Mouse (Mus musculus) CH12.LX (cell line): Measurements from ENCODE around the gene Zfp74.

Source experiments
- CHD2 ChIP-seq: IDR thresholded peaks from 2 replicates; pipeline ENCODE4 v1.6.1; 2011; ENCODE audit warnings: low read length, improper control_type of control experiment
- CTCF ChIP-seq, 2 experiments: IDR thresholded peaks in 1 of 2; conservative IDR thresholded peaks in 1 of 2; 2 replicates each; pipeline ENCODE4 v1.5.1; 2011 to 2012; ENCODE audit warnings: low read depth in 2 of 2, low read length in 2 of 2, improper control_type of control experiment in 1 of 2, inconsistent platforms in 1 of 2, mild to moderate bottlenecking in 1 of 2, moderate library complexity in 1 of 2
- E2F4 ChIP-seq: IDR thresholded peaks from 2 replicates; pipeline ENCODE4 v1.6.1; 2011; ENCODE audit warnings: low read depth, low read length, improper control_type of control experiment; ENCODE audit not compliant: insufficient replicate concordance
- EP300 ChIP-seq: IDR thresholded peaks from 2 replicates; pipeline ENCODE4 v1.6.1; 2011; ENCODE audit warnings: low read length, improper control_type of control experiment
- MYC ChIP-seq: IDR thresholded peaks from 2 replicates; pipeline ENCODE4 v1.6.1; 2011; ENCODE audit warnings: low read depth, mild to moderate bottlenecking, improper control_type of control experiment, low read length
- NELFE ChIP-seq: IDR thresholded peaks from 2 replicates; pipeline ENCODE4 v1.6.1; 2011; ENCODE audit warnings: low read depth, low read length, improper control_type of control experiment
- NRF1 ChIP-seq: IDR thresholded peaks from 2 replicates; pipeline ENCODE4 v1.6.1; 2014; ENCODE audit warnings: low read depth, mild to moderate bottlenecking, inconsistent platforms, low read length, improper control_type of control experiment, moderate library complexity
- RAD21 ChIP-seq: IDR thresholded peaks from 2 replicates; pipeline ENCODE4 v1.6.1; 2011; ENCODE audit warnings: low read depth, mild to moderate bottlenecking, low read length, improper control_type of control experiment, moderate library complexity
- ZC3H11A ChIP-seq: IDR thresholded peaks from 2 replicates; pipeline ENCODE4 v1.6.1; 2012; ENCODE audit warnings: low read depth, mild to moderate bottlenecking, inconsistent platforms, low read length, improper control_type of control experiment

- TF ChIP-seq MYC, result 0 out of 2 replicates have a peak, but pooled peaks have one; percentile 20
- TF ChIP-seq CTCF (conservative IDR thresholded peaks at IDR 0.05 in 1 of 2, IDR thresholded peaks at IDR 0.05 in 1 of 2; ENCODE audit: low read depth in 2 of 2, low read length in 2 of 2), result no peak
- TF ChIP-seq EP300, result no peak
- no peak for TF ChIP-seq CHD2
- no peak for TF ChIP-seq E2F4
- TF ChIP-seq NELFE, result no peak
- no peak for TF ChIP-seq RAD21
- no peak for TF ChIP-seq ZC3H11A
- no peak for TF ChIP-seq NRF1
Observed at GRCm38 (mm10) chr7:29921439-29922093, 32.3 kb downstream of the Zfp74 start.
